Mouse (Mus musculus): ENCODE measurements around the gene Poln. TPM values are rescaled to one million over a fixed set of nuclear protein-coding genes. Genes with fewer than 3 reads are reported as not detected.

The Poln gene
- total and polyA plus RNA-seq, 2 experiments from 2014 or later: 0.16 to 0.69 TPM

DNA sequence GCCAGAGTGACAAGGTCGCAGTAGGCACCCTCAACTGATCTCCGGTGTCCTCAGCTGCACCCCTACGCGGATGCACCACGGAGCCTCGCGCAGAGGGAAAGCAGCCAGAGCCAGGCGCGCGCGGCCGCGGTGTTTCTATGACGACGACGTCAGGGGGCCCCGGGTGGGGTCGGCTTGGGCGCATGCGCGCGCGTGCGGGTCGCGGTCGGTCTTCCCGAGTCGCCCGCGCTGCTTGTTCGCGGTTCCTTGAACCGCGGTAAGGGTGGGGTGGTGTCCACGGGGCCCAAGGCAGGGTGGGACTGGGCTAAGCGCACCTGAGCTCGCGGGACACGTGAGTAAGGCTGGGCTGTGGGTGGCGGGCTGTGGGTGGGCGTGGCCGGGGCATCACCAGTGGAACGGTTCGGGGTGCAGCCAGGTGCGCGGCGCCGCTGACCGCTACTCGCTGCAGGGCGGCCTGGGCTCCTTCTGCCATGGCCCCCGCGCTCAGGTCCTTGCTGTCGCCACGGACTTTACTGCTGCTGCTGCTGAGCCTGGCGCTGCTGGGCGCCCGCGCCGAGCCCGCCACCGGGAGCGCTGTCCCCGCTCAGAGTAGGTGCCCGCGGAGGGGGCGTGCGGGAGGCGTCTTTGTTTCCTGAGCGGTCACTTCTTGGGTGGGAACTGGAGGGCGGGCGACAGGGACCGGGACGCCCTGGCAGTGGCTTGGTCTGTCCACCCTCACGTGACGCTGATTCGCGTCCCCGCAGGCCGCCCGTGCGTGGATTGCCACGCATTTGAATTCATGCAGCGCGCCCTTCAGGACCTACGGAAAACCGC, 185.7 kb downstream of the Poln start, which contains the start of gene Gm1673:
Gm1673 (plus strand) TSS at position 125 of the 813 bp plus-strand sequence.
- H3K36me3 ChIP-seq (ENCODE audit: insufficient read depth, low read length): peaks cover 4% of the 10 kb centered on the region; the same call in 1 of the 2 replicates
- H3K9ac ChIP-seq (replicated peaks; ENCODE audit: low read length): peak within 1 kb of the TSS; percentile 87
- no peaks in the 10 kb centered on the region for H3K27me3 ChIP-seq (ENCODE audit: insufficient read depth, low read length)
- peak within 1 kb of the TSS; percentile 83 for H3K27ac ChIP-seq
- peaks cover 13% of the 10 kb centered on the region; the same call in 1 of the 2 replicates for H3K4me1 ChIP-seq (ENCODE audit: insufficient read depth, low read length)
- H3K9me3 ChIP-seq (ENCODE audit: low read length): no peaks in the 10 kb centered on the region
- H3K4me2 ChIP-seq (ENCODE audit: low read depth, low read length): peak within 1 kb of the TSS; percentile 87
- ATAC-seq (peak; percentile 91), DNase-seq (ENCODE audit: low spot score) (peak; percentile 96)
- TF ChIP-seq CTCF (IDR thresholded peaks at IDR 0.05; ENCODE audit: low read depth): peak; percentile 32
- under 1% methylated on average over 88 of the region's 88 CpGs for WGBS
- peak within 1 kb of the TSS; percentile 68 for H3K4me3 ChIP-seq (ENCODE audit: low read length)

DNA sequence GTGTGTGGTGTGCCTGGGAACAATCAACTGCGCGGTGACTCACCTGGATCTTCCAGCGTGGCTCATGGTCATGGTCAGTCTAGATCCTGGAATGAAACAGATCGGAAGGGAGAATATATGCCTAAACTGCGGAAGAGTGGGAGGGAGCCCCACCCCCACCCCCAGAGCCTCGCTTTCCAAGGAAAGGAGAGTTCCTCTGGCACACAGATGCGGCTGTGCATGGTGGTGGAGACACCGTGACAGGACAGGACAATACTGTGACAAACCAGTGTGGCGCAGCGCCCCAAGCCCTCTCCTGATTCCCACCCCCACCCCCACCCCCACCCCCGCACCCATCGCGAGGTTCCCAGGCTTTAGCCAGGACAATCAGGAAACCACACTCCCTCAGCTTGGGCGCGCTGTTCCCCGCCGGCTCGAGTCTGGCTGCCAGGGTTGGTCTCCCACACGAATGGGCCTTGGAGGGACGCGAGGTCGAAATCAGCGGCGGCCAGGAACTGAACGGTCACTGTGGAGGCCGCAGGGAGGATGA, 186.5 kb downstream of the Poln start:
- no peaks in the 10 kb centered on the region for H3K27me3 ChIP-seq (ENCODE audit: insufficient read depth, low read length)
- peaks cover 4% of the 10 kb centered on the region; the same call in 1 of the 2 replicates for H3K36me3 ChIP-seq (ENCODE audit: insufficient read depth, low read length)
- DNase-seq (ENCODE audit: low spot score) (no peak), ATAC-seq (peak; percentile 68)
- H3K9ac ChIP-seq (replicated peaks; ENCODE audit: low read length): peak overlapping the region; percentile 87
- peak overlapping the region; percentile 68 for H3K4me3 ChIP-seq (ENCODE audit: low read length)
- H3K27ac ChIP-seq: peak overlapping the region; percentile 83
- H3K4me1 ChIP-seq (ENCODE audit: insufficient read depth, low read length): peaks cover 13% of the 10 kb centered on the region; the same call in 1 of the 2 replicates
- H3K9me3 ChIP-seq (ENCODE audit: low read length): no peaks in the 10 kb centered on the region
- peak overlapping the region; percentile 87 for H3K4me2 ChIP-seq (ENCODE audit: low read depth, low read length)
- WGBS: 3% methylated on average over 25 of the region's 26 CpGs
- no peak; the same call in 1 of the 2 replicates for TF ChIP-seq CTCF (IDR thresholded peaks at IDR 0.05; ENCODE audit: low read depth)

DNA sequence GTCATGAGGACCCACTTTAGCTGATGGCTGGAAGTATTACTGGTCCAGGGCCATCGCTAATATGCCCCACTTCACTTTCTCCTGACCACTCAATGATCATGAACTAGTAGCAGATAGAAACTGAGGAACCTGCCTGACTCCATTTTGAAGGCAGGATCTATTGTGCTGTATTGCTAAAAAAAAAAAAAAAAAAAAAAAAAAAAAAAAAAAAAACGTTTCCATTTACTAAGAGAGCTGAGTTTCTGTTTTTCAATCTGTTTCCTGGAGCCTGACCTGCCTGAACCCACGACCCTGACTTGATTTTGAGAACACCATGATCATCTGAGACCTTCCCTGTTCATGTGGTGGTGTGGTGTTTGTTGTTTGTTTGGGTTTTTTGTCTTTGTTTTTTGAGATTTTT, 193.0 kb downstream of the Poln start:
- DNase-seq (ENCODE audit: low spot score): no peak
- H3K36me3 ChIP-seq (ENCODE audit: insufficient read depth, low read length): no peaks in the 10 kb centered on the region
- H3K4me1 ChIP-seq (ENCODE audit: insufficient read depth, low read length): no peaks in the 10 kb centered on the region
- no peaks in the 10 kb centered on the region for H3K27me3 ChIP-seq (ENCODE audit: insufficient read depth, low read length)
- no peak overlapping the region for H3K4me2 ChIP-seq (ENCODE audit: low read depth, low read length)
- ATAC-seq: no peak
- no peak overlapping the region for H3K27ac ChIP-seq
- H3K4me3 ChIP-seq (ENCODE audit: low read length): no peak overlapping the region
- 42% methylated on average over 3 of the region's 3 CpGs for WGBS
- H3K9ac ChIP-seq (replicated peaks; ENCODE audit: low read length): no peak overlapping the region
- no peaks in the 10 kb centered on the region for H3K9me3 ChIP-seq (ENCODE audit: low read length)
- TF ChIP-seq CTCF (IDR thresholded peaks at IDR 0.05; ENCODE audit: low read depth): no peak

DNA sequence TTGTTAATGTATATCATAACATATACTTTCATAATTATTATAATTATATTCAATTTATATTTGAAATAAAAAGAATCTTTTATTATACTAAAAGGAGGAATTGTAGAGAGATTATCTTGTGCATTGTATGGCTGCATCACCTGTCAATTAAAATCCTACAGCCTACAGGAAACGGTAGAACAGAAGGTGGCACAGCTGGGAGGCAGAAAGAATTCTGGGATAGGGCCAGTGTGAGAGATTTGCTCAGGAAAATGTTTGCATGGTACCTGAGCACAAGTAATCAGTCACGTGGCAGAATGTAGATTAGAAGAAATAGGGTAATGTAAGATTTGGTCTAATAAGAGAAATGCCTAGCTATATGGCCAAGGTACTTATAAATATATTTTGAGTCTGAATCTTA, 194.5 kb downstream of the Poln start:
- ATAC-seq: no peak
- Histone ChIP-seq H3K27ac (no peak overlapping the region), H3K4me1 (ENCODE audit: insufficient read depth, low read length) (no peaks in the 10 kb centered on the region), H3K36me3 (ENCODE audit: insufficient read depth, low read length) (no peaks in the 10 kb centered on the region), H3K4me2 (ENCODE audit: low read depth, low read length) (no peak overlapping the region), H3K9me3 (ENCODE audit: low read length) (no peaks in the 10 kb centered on the region), H3K27me3 (ENCODE audit: insufficient read depth, low read length) (no peaks in the 10 kb centered on the region), H3K9ac (replicated peaks; ENCODE audit: low read length) (no peak overlapping the region), H3K4me3 (ENCODE audit: low read length) (no peak overlapping the region)
- peak; percentile 23 for DNase-seq (ENCODE audit: low spot score)
- 37% methylated on average over 2 of the region's 2 CpGs for WGBS
- TF ChIP-seq CTCF (IDR thresholded peaks at IDR 0.05; ENCODE audit: low read depth): no peak

DNA sequence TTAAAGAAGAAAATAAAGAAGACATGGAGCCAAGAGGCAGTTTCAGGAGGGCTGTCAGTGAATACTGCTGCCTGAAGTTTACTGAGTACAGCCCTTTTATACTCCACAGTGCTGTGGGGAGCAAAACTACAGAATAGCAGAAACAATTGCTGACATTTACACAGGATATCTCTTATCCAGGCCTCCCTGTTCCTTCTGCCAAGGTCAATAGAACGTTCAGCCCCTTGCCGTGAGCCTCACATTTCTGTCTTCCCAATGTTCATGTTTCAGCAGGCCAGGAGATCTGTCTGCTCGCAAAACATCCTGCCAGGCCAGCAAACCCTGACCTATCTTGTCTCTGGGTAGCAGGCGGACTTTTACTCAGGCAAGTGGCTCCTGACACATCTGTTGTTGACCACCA, 209.9 kb downstream of the Poln start:
- H3K4me2 ChIP-seq (ENCODE audit: low read depth, low read length): no peak overlapping the region
- no peak overlapping the region for H3K27ac ChIP-seq
- H3K27me3 ChIP-seq (ENCODE audit: insufficient read depth, low read length): no peaks in the 10 kb centered on the region
- no peaks in the 10 kb centered on the region for H3K9me3 ChIP-seq (ENCODE audit: low read length)
- H3K9ac ChIP-seq (replicated peaks; ENCODE audit: low read length): no peak overlapping the region
- WGBS: 71% methylated on average over 4 of the region's 4 CpGs
- no peaks in the 10 kb centered on the region for H3K36me3 ChIP-seq (ENCODE audit: insufficient read depth, low read length)
- ATAC-seq: no peak
- no peak for TF ChIP-seq CTCF (IDR thresholded peaks at IDR 0.05; ENCODE audit: low read depth)
- no peak for DNase-seq (ENCODE audit: low spot score)
- H3K4me1 ChIP-seq (ENCODE audit: insufficient read depth, low read length): no peaks in the 10 kb centered on the region
- no peak overlapping the region for H3K4me3 ChIP-seq (ENCODE audit: low read length)

Other genes with a start within 250 kb of the Poln start
- 31.2 and 36.2 TPM in 2 replicates for gene Nelfa, start 233.0 kb downstream of the Poln start, total RNA-seq (2014; rRNA removed)
- gene Nelfa, start 233.0 kb downstream of the Poln start, polyA plus RNA-seq (2015; fragmentation: Nextera tagmentation; extraction: Ambion mirVana): 29.4 and 29.6 TPM in 2 replicates
- gene Gm1673, start 186.0 kb downstream of the Poln start, total RNA-seq (2014; rRNA removed): 626 and 692 TPM in 2 replicates
- 695 and 703 TPM in 2 replicates for gene Gm1673, start 186.0 kb downstream of the Poln start, polyA plus RNA-seq (2015; fragmentation: Nextera tagmentation; extraction: Ambion mirVana)
- 50.3 and 50.9 TPM in 2 replicates for gene Nat8l, start 173.5 kb downstream of the Poln start, total RNA-seq (2014; rRNA removed)
- gene Nat8l, start 173.5 kb downstream of the Poln start, polyA plus RNA-seq (2015; fragmentation: Nextera tagmentation; extraction: Ambion mirVana): 6.0 and 6.4 TPM in 2 replicates
- gene Haus3, start 79 bp upstream of the Poln start, total RNA-seq (2014; rRNA removed): 4.1 and 4.2 TPM in 2 replicates
- gene Haus3, start 79 bp upstream of the Poln start, polyA plus RNA-seq (2015; fragmentation: Nextera tagmentation; extraction: Ambion mirVana): 12.7 TPM in 2 replicates
- gene Mxd4, start 18.3 kb upstream of the Poln start, total RNA-seq (2014; rRNA removed): 73.3 and 99.1 TPM in 2 replicates
- gene Mxd4, start 18.3 kb upstream of the Poln start, polyA plus RNA-seq (2015; fragmentation: Nextera tagmentation; extraction: Ambion mirVana): 22.0 and 23.5 TPM in 2 replicates
- gene Zfyve28, start 119.0 kb upstream of the Poln start, total RNA-seq (2014; rRNA removed): 10.1 and 13.9 TPM in 2 replicates
- gene Zfyve28, start 119.0 kb upstream of the Poln start, polyA plus RNA-seq (2015; fragmentation: Nextera tagmentation; extraction: Ambion mirVana): 3.0 and 3.8 TPM in 2 replicates
- gene Cfap99, start 119.2 kb upstream of the Poln start, total RNA-seq (2014; rRNA removed): 0.97 TPM in 1 of 2 replicates, not detected in the other
- gene Cfap99, start 119.2 kb upstream of the Poln start, polyA plus RNA-seq (2015; fragmentation: Nextera tagmentation; extraction: Ambion mirVana): 0.13 and 0.19 TPM in 2 replicates
- gene Rnf4, start 166.8 kb upstream of the Poln start, total RNA-seq (2014; rRNA removed): 103 and 104 TPM in 2 replicates
- gene Rnf4, start 166.8 kb upstream of the Poln start, polyA plus RNA-seq (2015; fragmentation: Nextera tagmentation; extraction: Ambion mirVana): 119 and 127 TPM in 2 replicates
- 33.1 and 36.9 TPM in 2 replicates for gene Fam193a, start 200.5 kb upstream of the Poln start, total RNA-seq (2014; rRNA removed)
- gene Fam193a, start 200.5 kb upstream of the Poln start, polyA plus RNA-seq (2015; fragmentation: Nextera tagmentation; extraction: Ambion mirVana): 9.6 and 11.6 TPM in 2 replicates